Mouse (Mus musculus) lung, postnatal 25 days (tissue): Measurements from ENCODE around the gene Vac14.

Experiments
- DNase-seq: peaks from one replicate; pipeline ENCODE4 v3.0.0; 2022; ENCODE audit warnings: low spot score

Vac14 gene

DNA sequence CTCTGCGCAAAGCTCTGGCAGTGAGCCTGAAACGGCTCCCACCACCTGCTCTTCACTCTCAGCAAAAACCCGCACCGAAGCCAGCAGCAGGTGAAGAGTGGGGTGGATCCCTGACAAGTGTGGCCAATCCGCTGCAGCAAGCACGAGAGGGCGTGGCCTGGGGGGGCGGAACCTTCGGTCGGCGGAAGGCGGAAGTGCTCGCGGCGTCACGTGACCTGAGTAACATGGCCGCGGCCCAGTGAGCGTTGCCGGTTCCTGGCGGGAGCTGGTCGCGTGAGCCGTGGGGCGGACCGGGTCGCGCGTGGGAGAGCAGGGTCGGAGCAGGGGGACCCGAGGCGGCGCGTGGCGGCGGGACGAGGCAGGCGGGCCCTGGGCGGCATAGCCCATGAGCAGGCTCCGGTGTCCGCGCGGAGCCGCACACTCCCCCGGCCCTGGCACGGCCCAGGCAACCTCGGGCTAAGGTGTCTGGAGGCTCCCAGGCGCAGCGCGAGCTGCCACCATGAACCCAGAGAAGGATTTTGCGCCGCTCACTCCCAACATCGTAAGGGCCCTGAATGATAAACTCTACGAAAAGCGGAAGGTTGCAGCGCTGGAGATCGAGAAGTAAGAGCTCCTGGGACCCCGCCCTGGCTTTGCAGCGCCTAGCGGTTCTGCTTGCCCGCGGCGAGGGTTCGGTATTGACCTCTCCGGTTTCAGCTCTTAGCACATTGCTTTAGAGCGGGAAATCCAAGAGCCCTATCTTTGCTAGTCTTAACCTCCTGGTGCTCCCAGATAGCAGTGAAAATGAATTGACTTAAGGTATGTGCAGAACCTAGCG is at the start of gene Vac14:
Gene Vac14, plus strand, starts transcription at position 195 of the 817 bp plus-strand sequence.
- peak; percentile 98 for DNase-seq

DNA sequence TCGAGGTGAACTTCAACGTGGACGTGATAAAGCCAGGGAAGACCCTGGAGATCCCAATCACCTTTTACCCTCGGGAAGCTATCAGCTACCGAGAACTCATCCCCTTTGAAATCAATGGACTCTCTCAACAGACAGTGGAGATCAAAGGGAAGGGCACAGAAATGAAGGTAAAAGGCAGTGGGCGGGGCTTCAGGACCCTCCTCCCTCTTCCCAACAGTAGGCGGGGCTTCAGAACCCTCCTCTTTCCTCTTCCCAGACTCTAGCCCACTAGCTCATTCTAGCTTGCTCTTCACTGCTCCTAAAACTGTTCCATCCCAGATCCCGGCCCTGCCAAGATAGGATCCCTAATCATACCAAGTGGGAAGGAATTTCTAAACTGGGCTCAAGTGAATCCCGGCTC is 25.7 kb upstream of the Vac14 start:
- DNase-seq: no peak

DNA sequence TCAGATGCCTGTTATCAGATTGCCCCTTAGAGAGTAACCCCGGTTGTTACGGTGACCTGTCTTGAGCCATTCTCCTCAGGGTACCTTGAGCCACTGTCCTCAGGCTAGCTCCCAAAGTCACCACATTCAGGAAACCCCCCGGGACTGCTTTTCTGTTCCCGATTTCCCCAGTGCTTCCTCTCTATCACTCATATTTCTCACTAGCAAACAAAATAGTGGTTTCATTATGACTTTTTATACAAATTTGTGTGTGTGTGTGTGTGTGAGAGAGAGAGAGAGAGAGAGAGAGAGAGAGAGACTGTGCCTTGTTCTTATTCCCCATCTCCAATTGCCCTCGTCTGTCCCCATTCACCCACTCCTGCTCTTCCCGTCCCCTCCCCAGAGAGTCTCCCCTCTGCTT is 24.2 kb upstream of the Vac14 start:
- no peak for DNase-seq

DNA sequence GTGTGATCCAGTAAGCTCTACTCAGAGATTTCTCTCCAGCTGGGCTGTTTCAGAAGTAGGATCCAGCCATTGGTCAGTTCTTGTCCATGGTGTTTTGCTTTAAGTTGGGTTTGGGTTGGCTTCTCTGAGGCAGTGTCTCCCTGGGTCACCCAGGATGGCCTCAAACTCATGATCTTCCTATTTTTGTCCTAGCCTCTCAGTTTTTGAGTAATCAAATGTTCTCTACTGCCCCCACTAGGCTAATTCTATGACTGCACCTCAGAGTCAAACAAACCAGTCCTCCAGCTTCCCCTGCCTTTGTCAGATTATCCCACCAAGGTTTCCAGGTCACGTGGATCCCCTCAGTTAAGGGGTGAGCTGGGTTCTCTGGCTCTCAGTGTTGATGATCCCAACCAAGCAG is 13.8 kb upstream of the Vac14 start:
- peak; percentile 16 for DNase-seq

DNA sequence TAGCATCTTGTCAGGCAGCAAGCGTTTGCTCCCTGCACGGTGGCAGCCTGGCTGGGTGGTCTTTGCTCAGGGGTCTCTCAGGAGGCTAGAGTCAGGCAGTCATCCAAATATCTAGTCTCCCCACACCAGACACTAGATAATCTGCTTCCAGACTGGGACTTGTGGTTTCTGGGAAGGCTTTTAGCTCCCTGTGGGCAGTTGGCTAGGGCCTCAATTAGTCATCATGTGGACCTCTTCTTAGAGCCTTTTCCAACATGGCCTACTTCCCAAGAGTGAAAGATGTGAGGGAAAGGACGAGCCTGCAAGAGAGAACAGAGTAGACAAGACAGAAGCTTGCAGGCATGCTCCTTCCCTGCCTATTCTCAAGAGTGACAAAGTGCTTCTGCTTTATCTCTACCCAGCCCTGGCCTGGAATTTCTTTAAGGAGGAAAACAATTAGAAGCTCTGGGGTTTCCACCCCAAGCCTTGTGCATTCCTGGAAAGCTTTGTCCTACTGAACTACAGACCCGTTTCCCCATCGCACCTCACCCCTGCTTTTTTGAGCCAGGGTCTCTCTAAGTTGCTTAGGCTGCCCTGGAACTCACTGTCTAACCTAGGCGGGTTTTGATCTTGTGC is 12.9 kb upstream of the Vac14 start:
- no peak for DNase-seq

DNA sequence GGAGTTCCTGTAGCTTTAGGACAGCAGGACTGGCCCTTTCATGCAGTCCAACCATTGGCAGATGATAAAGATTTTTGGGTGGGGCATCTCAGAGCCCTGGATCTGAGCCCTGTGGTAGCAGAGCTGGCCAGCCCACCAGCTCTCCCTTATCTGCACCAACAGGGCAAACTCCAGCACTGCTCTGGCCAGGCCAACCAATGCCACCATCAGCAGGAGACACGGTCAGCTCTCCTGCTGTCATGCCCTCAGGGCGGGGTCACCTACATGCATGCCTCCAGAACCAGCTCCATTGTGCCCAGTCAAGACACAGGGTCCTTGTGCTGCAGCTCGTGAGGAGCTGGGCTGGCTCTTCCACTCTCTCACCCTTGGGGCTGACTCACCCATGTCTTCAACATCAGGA is 2.7 kb upstream of the Vac14 start:
- no peak for DNase-seq

DNA sequence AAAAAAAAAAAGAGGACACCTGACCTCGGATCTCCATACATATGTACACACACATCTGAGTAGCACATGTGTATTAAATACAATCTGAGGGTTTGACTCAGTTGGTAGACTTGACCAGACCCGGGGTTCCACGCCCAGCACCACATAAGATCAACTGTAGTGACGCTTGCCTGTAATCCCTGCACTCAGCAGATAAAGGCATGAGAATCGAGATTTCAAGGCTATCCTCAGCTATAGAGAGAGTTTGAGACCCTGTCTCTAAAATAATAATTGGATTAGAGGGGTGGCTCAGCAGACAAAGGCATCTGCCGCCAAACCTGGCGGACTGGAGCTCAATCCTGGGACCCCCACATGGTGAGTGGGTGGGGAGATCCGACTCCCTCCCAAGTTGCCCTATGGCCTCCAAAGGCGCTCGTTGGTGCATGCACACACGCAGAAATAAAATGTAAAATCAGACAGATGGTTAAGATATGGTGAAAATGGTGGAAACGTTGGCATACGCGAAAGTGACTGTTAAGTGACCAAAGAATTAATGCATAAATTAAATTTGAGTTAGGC is 505 bp upstream of the Vac14 start:
- no peak for DNase-seq

DNA sequence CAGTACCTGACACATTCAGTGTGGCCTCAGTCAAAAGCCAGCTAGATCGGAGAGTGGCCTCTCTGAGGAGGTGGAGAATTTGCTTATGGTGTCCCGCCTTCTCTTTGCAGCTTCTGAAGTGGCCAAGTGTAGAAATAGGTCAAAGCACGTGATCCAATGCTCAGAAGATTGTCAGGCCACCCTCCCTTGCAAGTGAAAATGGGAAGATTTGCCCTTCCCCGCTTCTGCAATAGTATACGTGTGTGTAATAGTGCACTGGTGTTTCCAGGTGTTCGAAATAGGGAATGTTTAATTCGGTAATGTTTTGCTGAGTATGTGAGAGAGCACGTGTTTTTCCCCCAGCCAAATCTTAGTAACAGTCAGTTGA is 806 bp downstream of the Vac14 start:
- DNase-seq: no peak

DNA sequence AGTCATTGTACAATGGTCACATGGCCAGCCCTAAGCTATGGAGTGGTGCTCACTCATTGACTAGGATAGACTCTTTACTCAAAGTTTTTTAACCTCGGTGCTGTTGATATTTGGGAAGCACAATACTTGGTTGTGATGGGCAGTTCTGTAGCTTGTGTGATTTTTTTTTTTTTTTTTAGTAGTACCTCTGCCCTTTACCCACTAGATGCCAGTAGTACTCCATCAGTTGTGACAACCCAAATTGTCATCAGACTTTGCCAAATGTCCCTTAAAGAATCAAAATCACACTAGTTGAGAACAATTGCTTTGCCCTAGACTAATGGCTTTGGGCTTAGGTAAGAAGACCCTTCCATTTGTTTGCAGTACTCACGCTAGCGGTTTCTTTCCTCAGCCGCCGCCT is 1.5 kb downstream of the Vac14 start:
- no peak for DNase-seq

DNA sequence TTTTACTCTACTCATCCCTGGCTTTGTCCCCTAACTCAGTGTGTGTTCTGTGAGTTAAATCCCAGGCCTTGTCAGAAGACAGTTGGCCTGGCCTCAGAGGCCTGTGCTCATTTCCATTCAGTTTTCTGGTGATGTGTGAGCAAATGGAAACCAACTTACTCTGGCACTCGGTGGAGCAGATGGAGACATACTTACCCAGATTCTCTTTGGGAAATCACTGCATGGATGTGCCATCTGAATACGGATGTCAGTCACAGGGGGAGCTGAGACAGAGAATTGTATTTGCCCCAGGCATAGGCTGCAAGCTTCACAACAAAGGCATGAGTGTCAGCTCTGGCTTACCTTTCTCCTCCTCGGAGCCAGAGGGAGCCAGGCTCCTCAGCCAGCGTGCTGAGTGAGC is 8.0 kb downstream of the Vac14 start:
- no peak for DNase-seq

DNA sequence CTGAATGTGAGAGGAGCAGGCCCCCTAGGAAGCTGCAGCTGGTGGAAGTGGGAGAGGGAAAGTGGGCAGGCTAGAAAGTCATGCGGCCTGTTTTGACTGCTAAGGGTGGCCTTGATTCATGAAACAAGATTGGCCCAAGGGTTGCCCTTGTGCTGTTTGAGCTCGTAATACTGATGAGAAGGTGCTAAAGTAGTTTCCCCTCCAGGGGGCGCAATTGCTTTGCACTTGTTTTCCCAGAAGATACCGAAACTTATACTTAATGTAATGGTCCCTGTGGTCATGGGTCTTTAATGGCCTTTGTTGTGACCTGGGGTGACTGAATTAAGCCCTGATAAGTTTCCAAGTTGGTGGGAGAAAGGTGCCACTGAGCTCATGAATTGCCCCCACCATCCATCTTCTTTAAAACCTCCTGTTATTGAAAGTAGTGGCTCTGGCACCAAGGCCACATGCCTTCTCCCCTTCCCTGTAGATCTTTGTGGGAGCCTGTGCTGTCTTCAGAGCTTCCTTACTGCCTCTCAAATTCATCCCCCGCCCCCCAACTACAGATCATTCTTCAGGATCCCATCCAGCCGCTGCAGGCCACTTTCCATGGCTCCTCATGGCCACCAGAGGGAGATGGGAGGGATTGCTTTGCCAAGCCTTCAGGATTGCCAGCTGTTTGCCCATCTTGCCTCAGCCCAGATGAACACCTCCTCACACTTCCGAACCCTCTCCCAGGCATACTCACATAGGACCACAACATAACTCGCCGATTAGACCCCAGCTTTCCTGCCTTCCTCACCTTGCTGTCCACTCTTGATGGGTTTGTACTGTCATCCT is 11.1 kb downstream of the Vac14 start:
- peak; percentile 42 for DNase-seq

DNA sequence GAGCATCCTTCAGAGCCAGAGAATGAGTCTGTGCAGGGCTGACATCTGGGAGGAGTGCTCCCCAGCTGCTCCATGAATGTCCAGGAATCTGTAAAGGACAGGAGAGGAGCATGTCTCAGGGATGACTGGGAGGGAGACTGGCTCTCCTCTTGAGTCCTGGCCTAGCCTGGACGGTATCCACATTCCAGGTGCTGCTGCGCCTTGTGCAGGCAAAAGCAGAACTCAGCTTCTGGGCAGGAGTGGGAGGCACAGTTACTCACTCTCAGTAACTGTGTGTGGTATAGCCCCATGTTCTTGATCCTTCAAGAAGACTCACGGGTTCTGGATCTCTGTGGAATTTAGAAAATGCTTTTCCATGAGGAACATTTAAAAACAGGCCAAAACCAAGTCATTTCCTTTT is 11.7 kb downstream of the Vac14 start:
- no peak for DNase-seq

DNA sequence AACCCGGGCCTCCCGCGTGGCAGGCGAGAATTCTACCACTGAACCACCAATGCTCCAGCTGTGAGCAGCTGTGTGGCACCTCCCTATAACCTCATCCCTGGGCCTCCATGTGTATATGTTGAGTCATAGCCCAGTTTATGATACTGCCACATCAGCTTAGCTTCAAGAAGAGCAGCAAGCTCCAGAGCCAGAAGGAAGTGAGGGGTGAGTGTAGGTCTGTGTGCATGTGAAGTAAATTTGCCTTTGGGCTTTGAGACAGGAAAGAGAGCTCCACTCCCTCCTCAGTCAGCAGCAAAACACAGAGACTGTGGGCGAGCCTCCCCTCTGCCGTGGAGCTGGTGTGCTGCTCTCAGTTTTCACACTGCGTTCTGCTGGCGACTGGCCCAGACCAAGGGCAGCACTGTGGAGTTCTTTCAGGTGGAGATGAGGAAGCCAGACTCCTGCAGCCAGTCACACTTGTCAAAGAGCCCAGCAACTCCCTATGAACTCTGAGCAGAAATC is 12.2 kb downstream of the Vac14 start:
- no peak for DNase-seq

DNA sequence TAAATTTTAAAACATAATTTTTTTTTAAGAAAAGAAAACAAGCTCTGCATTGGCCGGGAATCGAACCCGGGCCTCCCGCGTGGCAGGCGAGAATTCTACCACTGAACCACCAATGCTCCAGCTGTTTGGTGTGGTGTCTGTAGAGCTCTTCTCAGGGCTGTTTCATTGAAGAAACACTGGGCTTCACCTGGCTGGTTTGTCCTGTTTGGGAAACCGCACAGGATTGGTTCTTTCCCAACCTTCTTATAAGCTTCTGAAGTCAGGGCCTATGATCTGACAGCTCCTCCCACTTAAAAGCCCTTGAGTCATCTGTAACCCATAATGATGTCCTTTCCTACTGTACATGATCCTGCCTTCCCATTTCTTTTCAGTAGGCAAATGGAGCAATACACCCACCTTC is 12.8 kb downstream of the Vac14 start:
- no peak for DNase-seq

DNA sequence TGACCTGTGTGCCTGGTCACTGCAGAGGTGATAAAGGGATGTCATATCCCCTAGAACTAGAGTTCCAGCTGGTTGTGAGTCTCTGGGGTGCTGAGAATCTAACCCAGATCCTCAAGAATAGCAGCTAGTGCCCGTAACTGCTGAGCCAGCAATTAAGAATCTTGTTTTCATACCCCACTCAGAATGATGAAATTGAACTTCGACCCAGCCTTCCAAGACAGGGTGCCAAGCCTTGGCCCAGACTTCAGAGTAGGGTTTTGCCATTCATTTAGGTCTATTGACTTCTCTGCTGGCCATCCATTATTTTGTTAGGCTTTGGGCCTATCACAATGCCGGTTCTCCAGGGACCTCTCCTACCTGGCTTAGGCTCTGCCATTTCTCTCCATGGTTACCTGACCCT is 15.4 kb downstream of the Vac14 start:
- no peak for DNase-seq

DNA sequence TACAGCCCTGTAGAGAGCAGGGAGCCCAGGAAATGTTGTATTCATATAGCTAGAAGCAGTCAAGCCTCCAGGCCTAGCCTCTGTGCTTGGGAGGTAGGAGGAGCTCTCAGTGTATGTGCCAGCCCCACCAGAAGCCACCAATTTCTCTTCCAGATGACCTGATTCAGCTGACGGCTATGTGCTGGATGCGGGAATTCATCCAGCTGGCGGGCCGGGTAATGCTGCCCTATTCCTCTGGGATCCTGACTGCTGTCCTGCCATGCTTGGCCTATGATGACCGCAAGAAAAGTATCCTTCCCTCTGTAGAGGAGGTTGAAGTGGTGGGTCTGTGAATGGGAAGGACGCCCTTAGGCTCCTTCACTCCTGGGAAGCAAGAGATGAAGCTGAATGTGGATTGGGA is 17.8 kb downstream of the Vac14 start:
- no peak for DNase-seq

DNA sequence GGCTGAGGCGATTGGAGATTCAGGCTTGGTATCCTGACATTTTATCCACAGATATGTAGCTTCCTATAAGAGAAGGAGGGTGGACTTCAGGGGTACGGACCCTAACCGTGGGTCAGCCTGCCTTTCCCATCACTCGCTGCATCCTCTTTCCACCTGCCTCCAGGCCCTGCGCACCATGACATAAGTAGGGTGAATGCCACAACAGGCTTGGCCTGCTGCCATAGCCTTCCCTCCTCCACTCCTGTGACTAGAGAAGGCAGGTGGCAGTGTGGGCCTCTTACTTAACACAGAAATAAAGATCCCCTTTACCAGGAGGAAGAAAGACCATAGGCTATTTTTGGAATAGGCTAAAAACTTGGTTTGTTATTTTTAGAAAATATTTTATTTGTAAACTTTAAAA is 23.9 kb downstream of the Vac14 start:
- no peak for DNase-seq

DNA sequence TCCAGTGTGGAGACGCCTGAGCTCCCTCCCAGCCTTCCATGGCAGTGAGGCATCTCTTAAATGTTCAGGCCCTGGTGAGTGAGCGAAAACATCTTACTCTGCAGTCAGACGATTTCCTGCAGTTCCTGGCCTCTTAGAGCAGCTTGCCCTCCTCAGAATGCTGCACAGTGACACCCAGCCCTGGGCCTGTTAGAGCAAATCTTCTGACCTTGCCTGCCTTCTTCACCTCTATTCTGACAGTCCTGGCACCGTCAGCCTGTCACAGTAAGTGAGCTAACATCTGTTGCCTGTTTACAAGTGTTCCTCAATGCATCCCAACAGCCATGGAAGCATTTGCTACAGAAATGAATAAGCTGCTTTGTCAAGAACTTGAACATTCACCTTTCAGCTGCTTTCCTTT is 24.8 kb downstream of the Vac14 start:
- DNase-seq: peak; percentile 57

DNA sequence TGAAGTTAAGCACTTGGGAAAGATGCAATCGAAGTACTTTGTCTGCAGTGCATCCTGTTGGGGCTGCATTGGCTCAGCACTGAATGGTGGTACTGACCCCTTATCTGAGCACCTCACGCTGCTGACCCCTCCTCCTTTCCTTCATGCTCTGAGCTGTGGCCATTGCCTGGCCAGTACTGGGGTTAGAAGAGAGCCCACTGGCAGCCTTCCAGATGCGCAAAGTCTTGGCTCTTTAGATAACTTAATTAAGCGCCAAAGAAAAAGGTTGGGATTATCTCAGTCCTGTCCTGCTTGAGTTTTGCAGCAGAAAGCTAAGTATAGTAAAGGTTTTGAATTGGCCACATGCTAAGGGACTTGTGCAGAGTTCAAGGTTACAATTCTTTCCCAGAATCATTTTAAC is 26.0 kb downstream of the Vac14 start:
- no peak for DNase-seq

DNA sequence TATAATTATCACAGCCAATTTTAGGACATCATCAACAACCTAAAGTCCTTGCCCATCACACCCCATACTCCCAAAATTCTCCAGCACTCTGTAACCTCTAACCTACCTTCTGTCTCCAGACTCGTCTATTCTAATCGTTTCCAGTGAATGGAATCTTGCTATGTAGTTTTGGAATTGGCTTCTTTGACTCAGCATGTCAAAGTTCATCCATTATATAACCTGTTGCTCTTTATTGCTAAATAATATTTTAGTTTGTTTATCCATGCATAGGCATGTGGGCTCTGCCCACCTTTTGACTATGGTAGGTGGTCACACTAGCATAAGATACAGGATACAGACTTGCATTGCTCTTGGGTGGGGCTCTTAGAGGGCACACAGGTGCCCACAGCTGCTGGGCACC is 26.5 kb downstream of the Vac14 start:
- DNase-seq: no peak

DNA sequence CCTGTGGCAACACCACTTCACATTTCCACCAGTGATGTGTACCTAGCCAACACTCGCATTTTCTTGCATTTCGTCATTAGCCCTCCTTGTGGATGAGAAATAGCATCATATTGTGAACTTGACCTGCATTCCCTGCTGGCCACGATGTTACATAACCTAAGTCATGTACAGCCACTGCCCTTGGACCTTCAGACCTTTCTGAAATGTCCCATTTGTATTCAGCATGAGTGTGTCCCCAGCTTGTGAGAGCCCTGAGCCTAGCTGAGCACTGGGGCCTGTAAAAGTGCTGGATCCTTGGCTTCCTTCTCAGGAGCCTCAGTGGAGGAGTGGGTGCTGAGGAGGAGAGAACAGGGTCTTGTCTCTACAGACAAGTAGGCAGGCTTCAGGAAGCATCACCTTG is 27.0 kb downstream of the Vac14 start:
- DNase-seq: no peak

DNA sequence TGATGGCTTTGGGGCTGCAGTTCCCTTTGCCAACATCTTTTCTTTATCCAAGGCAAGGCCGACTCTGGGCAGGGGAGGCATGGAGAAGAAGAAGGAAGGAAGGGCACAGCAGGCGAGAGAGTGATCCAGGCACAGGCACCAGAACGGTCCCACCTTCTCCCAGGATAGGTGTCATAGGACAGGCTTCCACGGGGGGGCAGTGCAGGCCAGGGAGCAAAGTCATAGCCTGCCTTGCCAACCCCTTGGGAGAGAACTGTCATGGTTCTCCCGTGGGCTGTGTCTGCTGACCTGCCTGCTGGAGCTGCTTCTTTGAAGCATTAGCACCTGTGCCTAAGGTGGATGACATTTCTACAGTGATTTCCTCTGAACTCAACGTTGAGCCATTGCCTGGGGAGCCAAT is 27.7 kb downstream of the Vac14 start:
- DNase-seq: peak; percentile 68

DNA sequence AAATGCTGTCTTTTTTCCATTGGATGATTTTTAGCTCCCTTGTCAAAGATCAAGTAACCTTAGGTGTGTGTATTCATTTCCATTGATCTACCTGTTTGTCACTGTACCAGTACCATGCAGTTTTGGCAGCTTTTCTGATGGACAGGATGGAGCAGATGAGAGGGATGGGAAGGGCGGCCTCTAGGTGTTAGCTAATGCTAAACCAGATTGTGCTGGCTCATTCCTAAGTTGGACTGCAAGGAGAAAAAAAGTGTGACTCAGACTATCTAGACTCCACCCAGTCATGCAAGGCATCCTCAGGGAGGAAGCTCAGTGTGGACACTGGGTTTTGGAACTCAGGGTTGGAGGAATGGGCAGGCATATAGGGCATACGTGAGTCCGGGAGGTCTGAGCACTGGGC is 30.2 kb downstream of the Vac14 start:
- no peak for DNase-seq
